Mouse (Mus musculus): ENCODE measurements around the gene Ndrg2. TPM values are rescaled to one million over a fixed set of nuclear protein-coding genes. Genes with fewer than 3 reads are reported as not detected.
A peak's percentile ranks its signal among the peaks of the same experiment; 100 is the strongest.

Ndrg2 gene
- total RNA-seq, 2 experiments from 2014 or later = 337 to 338 TPM

DNA sequence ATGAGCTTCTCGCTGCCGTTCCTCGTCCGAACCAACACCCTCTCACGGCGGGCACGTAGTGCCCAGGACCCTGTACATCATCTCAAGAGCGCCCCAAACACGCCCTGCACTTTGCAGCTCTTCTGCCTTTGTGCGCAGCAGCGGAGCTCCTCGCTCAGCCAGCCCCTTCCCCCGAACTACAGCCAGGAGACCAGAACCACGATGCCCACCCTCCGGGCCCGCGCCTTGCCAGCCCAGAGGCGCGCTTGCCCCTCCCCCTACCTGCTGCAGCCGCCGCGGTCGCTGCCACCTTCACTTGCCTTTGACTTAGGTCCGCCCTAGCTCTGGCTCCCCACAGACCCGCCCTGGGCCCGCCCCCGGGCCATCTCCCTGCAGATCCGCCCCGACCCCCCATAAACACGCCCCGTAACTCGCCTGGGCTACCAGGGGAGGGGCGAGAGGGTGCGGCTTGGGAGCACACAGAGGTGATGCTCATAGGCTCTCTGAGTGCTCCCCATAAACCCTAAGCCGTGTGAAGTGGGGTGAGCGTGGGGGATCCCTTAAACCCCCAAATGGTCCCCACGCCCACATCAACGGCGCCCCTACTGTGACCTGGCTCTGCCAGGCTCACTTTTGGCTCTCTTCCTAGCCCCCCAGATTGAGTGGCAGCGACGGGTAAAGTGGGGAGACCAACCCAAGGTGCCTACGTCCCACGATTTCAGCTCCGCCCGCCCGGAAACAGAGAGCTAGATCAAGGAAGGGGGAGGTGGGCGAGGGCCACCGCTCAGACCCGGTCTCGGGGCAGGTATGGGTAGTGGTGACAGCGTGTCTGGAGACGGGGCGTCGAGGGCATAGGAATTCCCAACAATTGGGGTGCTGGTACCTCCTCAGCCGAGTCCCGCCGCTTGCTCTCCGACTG is 647 bp downstream of the Ndrg2 start:
- peak; percentile 92 for DNase-seq

DNA sequence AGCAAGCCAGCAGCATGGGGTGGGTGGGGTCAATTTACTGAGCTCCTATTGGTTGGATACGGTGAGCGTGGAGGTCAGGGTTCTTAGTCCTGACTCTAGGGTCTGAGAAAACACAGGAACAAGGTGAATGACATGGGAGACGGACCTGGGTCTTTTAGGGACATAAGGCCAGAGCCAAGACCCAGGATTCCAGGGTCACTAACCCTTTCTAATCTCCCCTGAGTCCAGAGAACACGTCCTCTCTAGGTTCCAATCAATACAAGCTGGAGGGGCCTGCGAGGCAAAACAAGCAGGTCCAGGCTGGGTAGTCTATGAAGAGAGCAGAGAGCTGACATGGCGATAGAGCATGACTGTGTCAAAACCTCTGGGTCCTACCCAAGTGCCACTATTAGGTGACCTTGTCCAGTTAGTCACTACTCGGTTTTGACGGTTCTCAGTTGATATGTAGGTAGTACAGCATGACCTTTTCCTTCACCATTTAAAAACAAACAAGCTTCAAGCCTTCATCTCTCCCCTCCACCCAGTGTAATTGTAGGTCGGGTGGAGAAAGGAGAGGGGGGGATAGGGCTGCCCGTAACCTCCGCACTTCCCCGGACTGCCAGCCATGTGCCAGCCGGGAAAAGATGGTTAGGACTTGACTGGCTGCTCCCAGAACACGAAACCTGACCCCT is 1.4 kb downstream of the Ndrg2 start:
- DNase-seq = peak; percentile 59

GRCm38 (mm10) chr14:51911301-51911700 is 2.7 kb downstream of the Ndrg2 start:
- no peak for DNase-seq

GRCm38 (mm10) chr14:51906102-51906501 is 7.9 kb downstream of the Ndrg2 start:
- DNase-seq = no peak

GRCm38 (mm10) chr14:51904706-51905105 is 9.3 kb downstream of the Ndrg2 start:
- DNase-seq = no peak

DNA sequence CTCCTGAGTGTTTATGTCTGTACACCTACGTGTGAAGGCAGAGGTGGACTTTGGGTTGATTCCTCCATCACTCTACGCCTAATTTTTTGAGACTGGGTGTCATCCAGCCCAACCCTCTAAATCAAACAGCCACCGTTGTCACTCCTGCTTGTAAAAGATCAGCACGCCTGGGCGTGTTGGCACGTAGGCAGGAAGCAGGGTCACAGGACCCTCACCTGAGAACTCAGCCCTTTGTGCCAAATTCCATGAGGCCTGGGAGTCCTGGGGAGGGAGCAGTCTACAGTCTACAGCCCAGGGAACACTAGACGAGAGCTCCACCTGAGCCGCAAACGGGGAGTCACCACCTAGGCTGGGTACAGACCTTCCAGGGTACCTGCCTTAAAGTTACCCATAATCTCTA is 10.2 kb downstream of the Ndrg2 start:
- no peak for DNase-seq

DNA sequence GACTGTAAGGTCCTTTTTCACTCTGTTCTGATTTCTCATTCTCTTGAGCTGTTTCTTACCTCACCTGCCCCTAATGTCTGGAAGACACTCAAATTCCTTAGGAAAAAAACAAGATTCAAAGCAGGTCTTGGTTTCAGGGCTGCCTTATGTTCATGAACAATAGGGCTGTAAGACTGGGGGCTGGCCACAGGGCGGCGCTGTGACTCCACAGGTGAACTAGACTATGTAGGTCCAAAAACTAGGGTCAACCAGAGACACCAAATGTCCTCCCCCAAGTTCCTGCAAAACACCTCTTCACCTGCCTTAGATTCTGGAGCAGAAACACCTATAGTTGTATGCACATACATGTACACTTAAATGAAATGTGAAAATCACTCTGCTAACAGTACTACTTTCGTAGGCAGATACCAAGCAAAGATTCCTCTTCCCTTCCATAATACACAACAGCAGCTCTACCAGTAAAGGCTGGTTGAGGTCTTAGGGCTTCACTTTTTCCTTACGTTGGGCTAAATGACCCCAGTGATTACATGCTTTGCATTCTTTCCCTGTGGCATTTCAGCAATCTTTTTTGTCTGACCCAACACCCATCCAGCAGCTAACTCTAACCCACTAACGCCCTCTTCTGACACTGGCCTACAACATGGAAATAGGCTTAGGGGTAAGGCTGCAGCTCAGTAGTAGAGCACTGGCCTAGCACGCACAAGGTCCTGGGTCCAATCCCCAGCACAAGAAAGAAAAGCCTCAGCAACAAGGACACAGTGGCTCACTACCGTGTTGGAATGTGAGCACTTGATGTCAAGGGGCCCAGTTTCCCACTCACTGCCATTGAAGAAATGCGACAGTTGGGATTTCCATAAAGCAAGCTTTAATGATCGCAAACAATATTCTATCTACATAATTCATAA is 10.9 kb downstream of the Ndrg2 start:
- DNase-seq = peak; percentile 88

DNA sequence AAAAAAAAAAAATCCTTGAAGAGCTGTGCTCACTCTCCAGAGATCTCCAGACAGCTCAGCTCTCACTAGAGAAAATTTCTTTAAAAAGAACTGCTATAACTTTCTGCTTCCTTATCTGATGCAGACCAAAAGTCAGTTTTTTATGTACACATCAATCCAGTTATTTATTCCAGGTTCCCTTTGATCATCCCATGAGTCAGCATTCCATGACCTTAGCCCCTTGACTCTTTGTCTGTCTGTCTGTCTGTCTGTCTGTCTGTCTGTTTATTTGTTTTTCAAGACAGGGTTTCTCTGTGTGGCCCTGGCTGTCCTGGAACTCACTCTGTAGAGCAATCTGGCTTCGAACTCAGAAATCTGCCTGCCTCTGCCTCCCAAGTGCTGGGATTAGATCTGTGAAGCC is 14.6 kb downstream of the Ndrg2 start:
- no peak for DNase-seq

GRCm38 (mm10) chr14:51896539-51897170 is 17.3 kb downstream of the Ndrg2 start:
- DNase-seq = no peak

DNA sequence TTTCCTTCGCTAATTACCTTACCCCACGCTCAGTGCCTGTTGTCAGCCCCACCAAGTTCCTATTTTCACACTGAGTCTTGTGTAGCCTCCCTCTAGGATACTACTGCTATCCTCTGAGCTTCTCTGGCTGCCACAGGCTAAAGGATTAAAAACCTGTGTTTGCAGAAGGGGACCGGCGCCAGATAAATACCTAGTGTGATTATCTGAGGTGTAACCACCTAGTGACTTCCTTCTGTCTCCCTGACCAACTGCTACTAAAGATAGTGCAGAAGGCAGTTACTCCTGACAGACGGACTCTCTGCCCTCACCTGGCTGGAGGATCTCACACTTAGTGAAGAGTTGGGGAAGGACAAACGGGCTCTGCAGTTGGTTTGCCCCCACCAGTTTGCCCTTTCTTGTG is 17.9 kb downstream of the Ndrg2 start:
- DNase-seq = no peak

GRCm38 (mm10) chr14:51895071-51895470 is 18.9 kb downstream of the Ndrg2 start:
- no peak for DNase-seq

- no peak for DNase-seq
These were observed 20.1 kb downstream of the Ndrg2 start for GRCm38 (mm10) chr14:51893809-51894208.

- no peak for DNase-seq
These were observed 20.7 kb downstream of the Ndrg2 start for GRCm38 (mm10) chr14:51893094-51893794.

- no peak for DNase-seq
These were observed 21.6 kb downstream of the Ndrg2 start, which contains the start of gene Slc39a2 for GRCm38 (mm10) chr14:51892191-51892939. Gene Slc39a2, plus strand, starts transcription at chr14:51892889.

- no peak for DNase-seq
These were observed 24.1 kb downstream of the Ndrg2 start for GRCm38 (mm10) chr14:51889833-51890232.

GRCm38 (mm10) chr14:51886051-51886450 is 27.9 kb downstream of the Ndrg2 start:
- no peak for DNase-seq

DNA sequence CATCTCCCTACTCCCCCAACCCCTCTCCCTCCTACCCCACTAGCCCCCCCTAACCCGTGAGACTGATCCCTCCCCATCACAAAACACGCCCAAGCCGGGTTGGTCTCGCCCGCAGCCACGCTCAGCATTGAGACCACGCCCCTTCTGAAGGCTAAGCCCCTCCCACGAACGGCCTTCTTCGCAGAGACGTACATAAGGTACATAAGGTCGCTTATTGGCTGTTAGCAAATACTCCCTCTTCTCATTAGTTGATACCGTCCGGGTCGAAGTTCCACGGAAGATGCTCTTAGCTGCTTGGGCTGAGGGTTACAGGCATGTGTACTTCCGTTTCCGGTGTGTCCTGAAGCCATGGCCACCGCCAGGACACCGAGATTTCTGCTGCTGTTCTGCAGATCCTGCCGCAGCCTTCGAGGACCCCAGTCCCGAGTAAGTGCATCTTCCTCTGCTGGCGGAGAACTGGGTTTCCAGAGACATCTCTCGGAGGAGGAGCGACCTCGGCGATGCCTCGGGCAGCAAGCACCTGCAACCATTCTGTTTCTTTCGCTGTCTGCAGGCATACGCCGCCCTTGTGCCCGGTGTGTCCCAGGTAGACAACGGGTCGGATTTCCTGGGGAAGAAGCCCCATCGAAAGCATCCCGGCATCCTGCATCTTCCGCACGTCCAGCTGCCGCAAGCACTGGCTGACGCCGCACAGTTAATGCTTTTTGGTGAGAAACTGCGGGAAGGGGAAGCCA is 29.2 kb downstream of the Ndrg2 start, which contains the start of gene Mettl17:
Mettl17 (plus strand) TSS at position 245 of the 734 bp plus-strand sequence.
- peak; percentile 96 for DNase-seq

DNA sequence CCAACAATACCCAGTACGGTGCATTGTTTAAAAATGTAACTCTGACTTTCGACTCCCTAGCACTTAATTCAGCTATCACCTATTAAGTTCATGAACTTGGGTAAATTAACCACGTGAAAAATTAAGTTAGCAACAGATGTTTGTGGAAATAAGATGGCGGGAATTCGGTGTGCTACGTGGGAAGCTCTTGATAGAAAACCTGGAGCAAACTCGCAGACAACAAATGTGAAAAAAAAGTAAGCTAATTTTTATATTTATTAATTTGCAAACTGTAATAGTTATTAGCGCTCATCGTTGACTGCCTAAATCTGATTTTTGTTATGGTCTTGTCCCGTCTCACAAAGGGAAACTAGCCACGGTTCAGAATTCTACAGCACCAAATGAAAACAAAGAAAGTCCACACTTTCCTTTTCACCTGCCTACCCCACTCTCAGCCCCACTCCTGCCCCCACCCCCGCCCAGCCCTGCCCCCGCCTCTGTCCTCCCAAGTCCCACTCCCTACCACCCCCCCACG is 29.9 kb downstream of the Ndrg2 start:
- DNase-seq = no peak

- DNase-seq = peak; percentile 84
These were observed 30.4 kb downstream of the Ndrg2 start for GRCm38 (mm10) chr14:51883527-51884030.
